Mouse (Mus musculus) heart, embryonic 13.5 days (tissue): ENCODE results near the gene Tada2b. TPM values are rescaled to one million over a fixed set of nuclear protein-coding genes. Genes with fewer than 3 reads are reported as not detected.

ENCODE experiments used
- ATAC-seq: fragments of 200-750 bp; cut with Nextera tagmentation; 2 replicates; pipeline ENCODE4 v1.8.0; 2017; ENCODE audit warnings: moderate TSS enrichment; ENCODE audit not compliant: insufficient number of reproducible peaks, low FRiP score, low TSS enrichment; ENCODE audit errors: extremely low read depth
- H3K27ac ChIP-seq: fragments of 300-500 bp; sonication (generic); replicated peaks from 2 replicates; pipeline ENCODE4 v1.5.1; 2015; ENCODE audit warnings: moderate library complexity, mild to moderate bottlenecking, inconsistent platforms
- H3K27me3 ChIP-seq: fragments of 300-500 bp; sonication (generic); replicated peaks from 2 replicates; pipeline ENCODE4 v1.6.1; 2015; ENCODE audit warnings: mild to moderate bottlenecking, inconsistent platforms
- H3K36me3 ChIP-seq: fragments of 300-500 bp; sonication (generic); 2 replicates; pipeline ENCODE4 v1.6.1; 2015; ENCODE audit warnings: mild to moderate bottlenecking, inconsistent platforms
- H3K4me1 ChIP-seq: fragments of 300-500 bp; sonication (generic); 2 replicates; pipeline ENCODE4 v1.6.1; 2015; ENCODE audit warnings: inconsistent platforms
- H3K4me2 ChIP-seq: fragments of 300-500 bp; sonication (generic); 2 replicates; pipeline ENCODE4 v1.6.1; 2015; ENCODE audit warnings: inconsistent platforms, mild to moderate bottlenecking, moderate library complexity
- H3K4me3 ChIP-seq: fragments of 300-500 bp; sonication (generic); 2 replicates; pipeline ENCODE4 v1.5.1; 2015; ENCODE audit warnings: moderate library complexity, mild to moderate bottlenecking, inconsistent platforms
- H3K9ac ChIP-seq: fragments of 300-500 bp; sonication (generic); 2 replicates; pipeline ENCODE4 v1.6.1; 2015; ENCODE audit warnings: inconsistent platforms, mild to moderate bottlenecking, moderate library complexity
- H3K9me3 ChIP-seq: fragments of 300-500 bp; sonication (generic); 2 replicates; pipeline ENCODE4 v1.6.1; 2016; ENCODE audit warnings: inconsistent platforms
- WGBS: fragments of 180-500 bp; shearing (Covaris S2); methylation state at CpG from one replicate; pipeline ENCODE4 v1.1.7; 2015; ENCODE audit warnings: mixed read lengths; 5-methylcytosine and 5-hydroxymethylcytosine counted together
- polyA plus RNA-seq: library from polyadenylated mRNA; unstranded; fragments of >200 nt; fragmentation: Nextera tagmentation; extraction: Ambion mirVana; gene quantifications from 2 replicates; pipeline ENCODE4 v1.2.1, GENCODE M21; 2015

Tada2b gene
- 1.4 and 1.6 TPM in 2 replicates for polyA plus RNA-seq

DNA sequence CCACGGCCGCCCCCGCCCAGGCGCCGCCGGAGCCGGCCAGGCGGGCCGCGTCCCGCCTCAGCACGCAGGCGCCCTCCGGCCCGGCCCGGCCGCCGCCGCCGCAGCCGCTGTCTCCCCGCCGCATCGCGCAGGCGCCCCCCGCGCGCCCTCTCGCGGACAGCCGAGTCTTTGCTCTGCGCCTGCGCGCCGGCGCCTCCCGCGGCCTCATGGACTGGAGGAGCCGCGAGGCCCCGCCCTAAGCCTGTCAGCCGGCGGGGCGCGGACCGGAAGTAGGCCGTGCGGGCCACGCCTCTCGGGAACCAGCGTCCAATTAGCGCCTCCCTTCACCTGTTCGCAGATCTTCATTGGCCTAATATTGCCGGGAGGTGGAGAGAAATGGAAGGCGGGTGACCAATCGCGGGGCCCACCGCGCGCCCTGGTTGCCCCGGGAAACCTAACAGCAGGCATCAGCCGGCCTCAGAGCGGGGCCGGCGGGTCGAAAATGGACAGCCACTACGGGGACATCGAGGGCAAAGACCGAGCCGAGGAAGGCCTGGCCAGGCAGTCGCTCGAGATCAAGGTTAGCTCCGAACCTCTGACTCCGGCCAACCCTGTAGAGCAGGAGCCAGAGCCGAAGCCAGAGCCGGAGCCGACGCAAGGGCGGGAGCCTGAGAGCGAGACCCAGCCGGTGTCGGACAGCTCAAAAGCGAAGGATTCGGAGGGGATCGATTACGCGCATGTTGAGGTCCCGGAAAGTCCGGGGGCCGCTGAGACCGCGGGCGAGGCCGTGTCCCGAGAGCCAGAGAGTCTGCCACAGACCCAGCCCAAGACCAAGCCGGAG lies at the start of gene Tada2b, which contains the start of gene Ccdc96:
Tada2b (minus strand) TSS at position 115 of the 820 bp plus-strand sequence.
Ccdc96 (plus strand) TSS at position 418 of the 820 bp plus-strand sequence.
- Histone ChIP-seq H3K4me3 (peak within 1 kb of the TSS; percentile 93), H3K4me2 (peak within 1 kb of the TSS; percentile 97), H3K36me3 (peaks cover 14% of the 10 kb centered on the region), H3K27ac (peak within 1 kb of the TSS; percentile 83), H3K4me1 (peaks cover 44% of the 10 kb centered on the region), H3K9me3 (no peaks in the 10 kb centered on the region), H3K27me3 (peaks cover 30% of the 10 kb centered on the region), H3K9ac (peak within 1 kb of the TSS; percentile 98)
- peak; percentile 98 for ATAC-seq
- under 1% methylated on average over 96 of the region's 97 CpGs for WGBS

- WGBS: under 1% methylated on average over 28 of the region's 28 CpGs
- Histone ChIP-seq H3K4me3 (peak overlapping the region; percentile 78), H3K4me1 (peaks cover 40% of the 10 kb centered on the region), H3K27ac (peak overlapping the region; percentile 74), H3K4me2 (peak overlapping the region; percentile 94), H3K27me3 (no peaks in the 10 kb centered on the region), H3K9me3 (no peaks in the 10 kb centered on the region), H3K9ac (peak overlapping the region; percentile 89), H3K36me3 (no peaks in the 10 kb centered on the region)
- ATAC-seq: peak; percentile 87
Measured at GRCm38 (mm10) chr5:36530129-36530751, 46.2 kb upstream of the Tada2b start.

- ATAC-seq: no peak; the same call in 1 of the 2 replicates
- Histone ChIP-seq H3K4me1 (peaks cover 39% of the 10 kb centered on the region), H3K27ac (peak overlapping the region; percentile 74), H3K9ac (peak overlapping the region; percentile 89), H3K4me3 (peak overlapping the region; percentile 78), H3K36me3 (peaks cover 3% of the 10 kb centered on the region), H3K27me3 (no peaks in the 10 kb centered on the region), H3K4me2 (peak overlapping the region; percentile 94), H3K9me3 (no peaks in the 10 kb centered on the region)
- 4% methylated on average over 5 of the region's 5 CpGs for WGBS
Measured at GRCm38 (mm10) chr5:36529698-36530097, 45.6 kb upstream of the Tada2b start.

DNA sequence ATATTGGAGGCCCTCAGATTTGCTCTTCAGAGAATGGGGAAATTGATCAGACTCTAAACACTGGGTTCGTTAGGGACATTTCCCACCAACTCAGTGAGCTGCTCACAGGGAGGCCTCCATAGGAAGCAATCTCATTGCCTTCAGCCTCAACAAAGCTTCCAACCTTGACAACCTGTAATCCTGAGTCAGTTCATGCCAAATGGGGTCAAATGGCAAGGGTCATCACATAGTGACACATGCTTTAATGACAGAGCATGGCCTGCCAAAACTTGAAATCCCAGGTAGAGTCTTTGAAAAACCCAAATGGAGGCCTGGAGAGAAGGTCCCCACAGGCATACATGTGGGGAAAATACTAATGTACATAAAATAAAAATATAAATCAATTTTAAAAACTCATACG lies 42.8 kb upstream of the Tada2b start:
- Histone ChIP-seq H3K36me3 (peaks cover 21% of the 10 kb centered on the region), H3K9ac (no peak overlapping the region), H3K4me1 (peaks cover 47% of the 10 kb centered on the region), H3K9me3 (no peaks in the 10 kb centered on the region), H3K4me2 (no peak overlapping the region), H3K27ac (no peak overlapping the region), H3K27me3 (no peaks in the 10 kb centered on the region), H3K4me3 (no peak overlapping the region)
- 90% methylated on average over 2 of the region's 2 CpGs for WGBS
- no peak for ATAC-seq

GRCm38 (mm10) chr5:36526274-36526673 lies 42.2 kb upstream of the Tada2b start:
- 56% methylated on average over 5 of the region's 5 CpGs for WGBS
- H3K4me2 ChIP-seq: no peak overlapping the region
- peaks cover 47% of the 10 kb centered on the region for H3K4me1 ChIP-seq
- no peaks in the 10 kb centered on the region for H3K9me3 ChIP-seq
- no peak overlapping the region for H3K4me3 ChIP-seq
- peaks cover 27% of the 10 kb centered on the region for H3K36me3 ChIP-seq
- no peaks in the 10 kb centered on the region for H3K27me3 ChIP-seq
- no peak overlapping the region for H3K9ac ChIP-seq
- H3K27ac ChIP-seq: no peak overlapping the region
- no peak for ATAC-seq

DNA sequence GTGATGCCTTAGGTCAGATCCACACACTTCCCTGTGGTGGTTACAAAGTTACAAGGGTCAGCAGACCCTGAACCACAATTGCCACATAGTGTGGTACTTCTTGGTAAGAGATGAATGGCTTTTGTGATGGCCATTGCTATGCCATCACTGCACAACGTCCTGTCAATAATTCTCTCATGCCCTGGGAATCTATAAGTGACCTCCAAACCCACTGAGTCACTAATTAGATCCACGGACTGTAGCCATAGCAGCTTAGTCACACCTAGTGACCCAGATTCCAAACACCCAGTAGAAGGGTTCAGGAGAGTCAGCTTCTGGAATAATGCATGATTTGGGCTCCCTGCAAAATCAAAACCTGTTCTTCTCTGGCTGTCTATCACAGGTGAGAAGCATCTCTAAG lies 41.1 kb upstream of the Tada2b start:
- Histone ChIP-seq H3K4me3 (no peak overlapping the region), H3K4me2 (no peak overlapping the region), H3K27ac (no peak overlapping the region), H3K4me1 (peaks cover 42% of the 10 kb centered on the region), H3K9me3 (no peaks in the 10 kb centered on the region), H3K27me3 (no peaks in the 10 kb centered on the region), H3K9ac (no peak overlapping the region), H3K36me3 (peaks cover 38% of the 10 kb centered on the region)
- WGBS: 88% methylated on average over 2 of the region's 2 CpGs
- no peak for ATAC-seq

GRCm38 (mm10) chr5:36523219-36523703 lies 39.2 kb upstream of the Tada2b start:
- H3K36me3 ChIP-seq: peaks cover 57% of the 10 kb centered on the region
- peak overlapping the region; percentile 63 for H3K27ac ChIP-seq
- 44% methylated on average over 5 of the region's 5 CpGs for WGBS

DNA sequence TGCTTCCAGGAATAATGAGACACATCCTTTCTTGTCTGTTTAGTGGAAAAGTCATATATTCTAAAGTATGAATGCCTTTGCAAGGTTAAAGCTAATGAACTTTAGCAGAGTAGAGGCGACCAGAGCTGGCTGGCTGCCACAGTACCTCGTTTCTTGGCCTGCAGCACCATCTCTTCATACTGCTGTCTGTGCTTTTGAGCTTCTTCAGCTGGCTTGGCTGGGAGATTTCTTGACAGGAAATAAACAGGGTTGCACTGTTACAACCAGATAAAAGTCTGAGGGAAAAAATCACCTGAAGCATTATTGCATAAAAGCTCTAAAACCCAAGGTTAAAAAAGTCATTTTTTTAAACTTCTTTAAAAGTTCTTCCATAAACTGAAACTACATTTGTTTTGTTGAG lies 38.7 kb upstream of the Tada2b start:
- H3K27ac ChIP-seq: peak overlapping the region; percentile 63
- no peaks in the 10 kb centered on the region for H3K9me3 ChIP-seq
- H3K4me1 ChIP-seq: peaks cover 22% of the 10 kb centered on the region
- H3K9ac ChIP-seq: no peak overlapping the region
- H3K4me3 ChIP-seq: no peak overlapping the region
- no peak for ATAC-seq
- no peaks in the 10 kb centered on the region for H3K27me3 ChIP-seq
- peaks cover 62% of the 10 kb centered on the region for H3K36me3 ChIP-seq
- WGBS: 44% methylated on average over 2 of the region's 2 CpGs
- H3K4me2 ChIP-seq: no peak overlapping the region

More at GRCm38 (mm10) chr5:36523219-36523703, 39.2 kb upstream of the Tada2b start:
- Histone ChIP-seq H3K4me2 (no peak overlapping the region), H3K4me3 (no peak overlapping the region), H3K4me1 (peaks cover 25% of the 10 kb centered on the region), H3K27me3 (no peaks in the 10 kb centered on the region), H3K9ac (no peak overlapping the region), H3K9me3 (no peaks in the 10 kb centered on the region)
- no peak for ATAC-seq

- Histone ChIP-seq H3K27me3 (no peaks in the 10 kb centered on the region), H3K36me3 (peaks cover 90% of the 10 kb centered on the region), H3K4me3 (no peak overlapping the region), H3K4me2 (no peak overlapping the region), H3K4me1 (peaks cover 19% of the 10 kb centered on the region), H3K27ac (no peak overlapping the region), H3K9me3 (no peaks in the 10 kb centered on the region), H3K9ac (no peak overlapping the region)
- 80% methylated on average over 3 of the region's 3 CpGs for WGBS
- no peak for ATAC-seq
Measured at GRCm38 (mm10) chr5:36519751-36520150, 35.7 kb upstream of the Tada2b start.

- H3K27ac ChIP-seq: no peak overlapping the region
- no peaks in the 10 kb centered on the region for H3K9me3 ChIP-seq
- H3K4me3 ChIP-seq: no peak overlapping the region
- WGBS: 83% methylated on average over 3 of the region's 3 CpGs
- no peaks in the 10 kb centered on the region for H3K27me3 ChIP-seq
- H3K4me1 ChIP-seq: peaks cover 7% of the 10 kb centered on the region
- no peak overlapping the region for H3K4me2 ChIP-seq
- H3K36me3 ChIP-seq: peaks cover 95% of the 10 kb centered on the region
- ATAC-seq: no peak
- H3K9ac ChIP-seq: no peak overlapping the region
Measured at GRCm38 (mm10) chr5:36517596-36517995, 33.5 kb upstream of the Tada2b start.

- Histone ChIP-seq H3K4me2 (no peak overlapping the region), H3K27me3 (no peaks in the 10 kb centered on the region), H3K4me3 (no peak overlapping the region), H3K9me3 (no peaks in the 10 kb centered on the region), H3K9ac (no peak overlapping the region), H3K36me3 (peaks cover 95% of the 10 kb centered on the region), H3K4me1 (peaks cover 5% of the 10 kb centered on the region), H3K27ac (no peak overlapping the region)
- 74% methylated on average over 5 of the region's 5 CpGs for WGBS
- ATAC-seq: no peak
Measured at GRCm38 (mm10) chr5:36515558-36515957, 31.5 kb upstream of the Tada2b start.
